Mouse (Mus musculus) heart, adult 8-10 months (tissue): ENCODE measurements at regions not wholly inside any gene's neighbourhood (a gene's known extent, or its start where the extent isn't known, plus 50 kb on each side); places are given as distances from the start of the nearest gene placed in this dataset.
A peak's percentile ranks its signal among the peaks of the same experiment; 100 is the strongest.

Experiments
- DNase-seq: peaks from one replicate; pipeline ENCODE4 v3.0.0; 2022; ENCODE audit warnings: low spot score

DNA sequence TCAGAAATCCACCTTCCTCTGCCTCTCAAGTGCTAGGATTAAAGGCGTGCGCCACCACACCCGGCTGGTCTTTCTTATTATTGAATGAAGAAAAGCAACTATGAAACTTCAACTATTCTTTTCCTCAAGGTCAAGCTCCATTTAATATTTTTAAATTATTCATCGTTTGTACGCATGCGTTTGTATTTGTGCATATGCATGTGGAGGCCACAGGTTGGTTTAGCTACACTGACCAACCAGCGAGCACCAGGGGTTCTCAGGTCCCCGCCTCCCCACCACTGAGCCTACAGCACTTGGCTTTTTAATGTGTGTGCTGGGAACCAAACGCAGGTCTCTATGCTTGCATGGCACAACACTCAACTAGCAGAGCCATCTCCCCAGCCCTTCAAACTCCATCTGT lies 51.0 kb upstream of the Tmem252 start:
- no peak for DNase-seq

DNA sequence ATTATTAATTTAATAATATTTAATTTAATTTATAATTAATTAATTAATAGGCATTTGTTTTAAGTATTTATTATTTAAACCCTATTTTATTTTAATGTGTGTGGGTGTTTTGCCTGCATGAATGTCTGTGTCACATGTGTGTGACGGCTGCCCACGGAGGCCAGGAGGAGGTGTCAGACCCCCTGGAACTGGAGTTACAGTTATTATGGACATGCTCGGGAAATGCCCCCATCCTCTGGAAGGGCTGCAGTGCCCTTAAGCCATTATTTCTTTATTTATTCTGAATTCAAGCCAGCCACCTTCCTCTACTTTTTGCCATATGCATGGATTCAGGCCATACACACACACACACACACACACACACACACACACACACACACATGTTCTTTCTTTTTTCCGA lies 51.5 kb upstream of the Tmem252 start:
- DNase-seq: no peak

DNA sequence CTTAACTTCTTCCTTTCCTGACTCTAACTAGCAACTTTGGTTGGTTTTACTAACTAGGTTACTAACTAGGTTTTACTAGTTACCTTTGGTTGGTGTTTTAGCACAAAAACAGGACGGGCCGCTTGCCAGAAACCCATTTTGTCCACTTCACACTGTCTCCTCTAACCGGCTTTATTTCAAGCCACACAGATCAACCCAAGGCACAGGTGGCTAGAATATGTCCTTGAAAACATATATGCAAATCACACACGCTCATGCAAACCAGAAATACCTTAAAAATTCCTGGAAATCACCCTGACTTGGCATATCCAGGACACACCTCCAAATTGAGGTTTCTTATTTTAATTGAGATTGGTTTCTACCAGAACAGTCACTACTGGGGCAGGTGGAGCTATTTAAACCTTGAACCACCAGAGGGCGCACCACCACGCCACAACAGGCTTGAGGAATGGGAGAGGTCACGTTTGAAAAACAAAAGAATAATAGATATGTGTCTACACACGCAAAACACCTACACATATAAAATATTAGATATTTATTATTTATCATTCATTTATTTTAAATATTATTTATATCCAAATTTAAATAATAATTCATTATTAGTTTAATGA lies 52.1 kb upstream of the Tmem252 start:
- peak; percentile 57 for DNase-seq

DNA sequence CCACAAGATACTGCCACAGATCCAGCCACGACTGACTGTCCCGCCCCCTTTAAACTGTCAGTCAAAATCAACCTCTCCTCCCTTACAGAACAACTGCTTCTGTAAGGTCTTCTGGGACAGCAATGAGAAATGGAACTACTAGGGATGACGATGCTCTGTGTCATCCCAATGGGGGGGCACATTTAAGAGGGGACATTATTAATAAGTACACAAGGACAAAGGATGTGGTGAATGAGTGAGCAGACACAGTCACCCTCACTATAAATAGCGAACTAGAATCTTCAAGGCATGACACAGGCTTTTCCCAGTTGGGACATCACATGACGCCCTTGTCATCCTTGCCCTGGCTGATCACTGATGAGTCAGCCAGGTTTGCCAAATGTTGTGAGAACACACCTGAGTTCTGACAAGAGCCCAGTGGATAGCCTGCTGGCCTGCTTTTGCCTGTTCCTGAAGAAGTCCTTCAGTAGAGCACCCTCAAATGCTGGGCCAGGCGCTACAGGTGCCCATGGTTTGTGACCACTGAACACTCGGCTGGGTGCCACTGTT lies 58.0 kb upstream of the Tmem252 start:
- DNase-seq: peak; percentile 16

DNA sequence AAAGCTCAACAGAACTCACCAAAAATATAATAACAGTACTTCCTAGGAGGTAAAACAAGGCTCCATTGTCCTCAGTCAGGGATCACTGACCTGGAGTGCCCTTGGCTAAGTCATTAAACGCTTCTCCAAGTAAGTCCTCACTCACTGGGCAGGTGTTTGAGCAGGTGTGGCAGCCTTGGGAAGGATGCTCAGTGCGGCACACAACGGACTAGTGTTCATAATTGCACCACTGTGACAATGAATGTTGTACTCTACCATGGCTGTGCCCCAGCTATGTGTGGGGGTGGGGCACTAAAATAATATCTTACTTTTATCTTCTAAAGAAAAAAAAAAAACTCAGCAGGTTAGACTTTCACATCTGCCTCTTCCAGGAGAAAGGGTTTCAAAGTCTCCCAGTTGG lies 52.2 kb upstream of the Pip5k1b start:
- no peak for DNase-seq

DNA sequence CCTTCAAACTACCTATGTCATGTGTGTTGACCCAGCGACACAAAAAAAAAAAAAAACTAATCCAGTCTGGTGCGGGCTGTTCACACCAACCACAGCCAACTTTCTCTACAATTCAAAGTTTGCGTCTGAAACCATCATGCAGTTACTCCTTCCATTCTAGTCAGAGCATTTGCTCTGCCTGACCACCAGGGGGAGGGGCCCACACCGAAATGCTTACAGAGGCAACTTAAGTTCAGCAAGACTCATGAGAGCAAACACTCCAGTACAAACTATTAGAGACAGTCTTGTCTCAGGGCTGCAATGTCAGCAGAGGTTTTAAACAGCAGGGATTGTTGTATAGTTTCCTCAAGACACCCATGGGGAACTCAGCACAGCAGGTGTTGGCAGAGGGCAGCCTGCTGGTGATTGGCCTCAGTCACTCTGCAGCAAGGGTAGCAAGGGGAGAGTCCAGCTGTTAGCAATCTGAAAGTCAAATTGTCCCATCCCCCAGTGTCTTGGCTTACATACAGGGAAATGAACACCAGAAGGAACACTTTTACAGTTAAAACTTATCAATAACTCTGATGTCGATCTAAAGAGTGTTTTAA lies 50.8 kb upstream of the Pip5k1b start:
- no peak for DNase-seq
